Mouse (Mus musculus) lung, adult 2 months (tissue): Measurements from ENCODE around the gene Ddx19a. TPM values are rescaled to one million over a fixed set of nuclear protein-coding genes. Genes with fewer than 3 reads are reported as not detected.
"Not testable (repeated sequence)": the region's sequence is repeated elsewhere in the genome, so short reads cannot be mapped to it uniquely, and the experiment has no call there.

Experiments used
- DNase-seq: peaks from one replicate; pipeline ENCODE4 v3.0.0; 2022
- H3K4me1 ChIP-seq: fragments of 200-500 bp; 2 replicates; pipeline ENCODE4 v1.6.1; 2011; ENCODE audit warnings: low read length; ENCODE audit not compliant: control insufficient read depth, insufficient read depth
- H3K4me3 ChIP-seq: fragments of 200-500 bp; replicated peaks from 2 replicates; pipeline ENCODE3; 2011; ENCODE audit warnings: low read depth, mild to moderate bottlenecking, control low read depth, low read length; ENCODE audit errors: extremely low read depth
- CTCF ChIP-seq: fragments of 200-500 bp; IDR thresholded peaks from 2 replicates; pipeline ENCODE4 v1.5.1; 2011; ENCODE audit warnings: mild to moderate bottlenecking, low read length, control low read depth; ENCODE audit not compliant: insufficient read depth
- POLR2A ChIP-seq: fragments of 200-500 bp; IDR thresholded peaks from 2 replicates; pipeline ENCODE4 v1.6.1; 2011; ENCODE audit warnings: low read depth, mild to moderate bottlenecking, control low read depth, low read length, borderline replicate concordance; ENCODE audit errors: extremely low read depth
- WGBS: fragments of 180-500 bp; shearing (Covaris S2); methylation state at CpG from one replicate; pipeline ENCODE4 v1.1.7; 2018; 5-methylcytosine and 5-hydroxymethylcytosine counted together
- polyA plus RNA-seq: library from polyadenylated mRNA; depleted of rRNA; stranded (reverse); fragments of >200 nt; gene quantifications from 2 replicates; pipeline ENCODE4 v1.2.3, GENCODE M21; 2012

Ddx19a gene
- polyA plus RNA-seq, 1 experiment = 21.0 TPM

- no peak for DNase-seq
- no peaks in the 10 kb centered on the region for H3K4me1 ChIP-seq
- 36% methylated on average over 4 of the region's 4 CpGs for WGBS
- TF ChIP-seq CTCF (no peak), POLR2A (no peak)
- H3K4me3 ChIP-seq = no peak overlapping the region
These were observed 32.0 kb upstream of the Ddx19a start for GRCm38 (mm10) chr8:111029589-111029988.

DNA sequence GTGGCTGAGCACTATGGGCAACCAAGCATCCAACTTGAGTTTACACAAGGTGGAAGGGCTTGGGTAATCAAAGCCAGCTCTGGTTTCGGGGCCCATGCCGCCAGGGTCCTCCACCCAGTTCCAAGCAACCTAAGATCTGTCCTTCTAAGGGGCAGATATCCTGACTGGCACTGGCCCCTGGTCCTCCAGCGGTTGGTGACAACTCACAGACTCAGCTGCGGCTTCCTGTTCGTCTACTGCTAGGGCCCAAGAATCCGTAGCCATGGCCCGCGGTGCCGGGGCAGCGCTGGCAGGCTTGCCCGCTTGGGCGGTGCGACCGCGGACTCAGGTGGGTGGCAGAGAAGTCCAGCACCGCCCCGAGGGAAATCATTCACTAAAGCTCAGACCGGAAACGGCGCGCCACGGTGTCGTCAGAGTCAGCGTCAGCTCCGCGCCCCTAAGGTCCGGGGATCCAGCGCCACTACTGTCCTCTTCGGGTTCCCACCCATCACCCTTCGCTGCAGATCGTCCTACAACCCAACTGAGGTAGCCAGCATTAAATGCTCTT is 29.9 kb upstream of the Ddx19a start:
- WGBS = 1% methylated on average over 31 of the region's 31 CpGs
- DNase-seq = peak; percentile 87
- TF ChIP-seq CTCF (no peak), POLR2A (peak; percentile 72)
- Histone ChIP-seq H3K4me3 (peak overlapping the region; percentile 80), H3K4me1 (no peaks in the 10 kb centered on the region)

DNA sequence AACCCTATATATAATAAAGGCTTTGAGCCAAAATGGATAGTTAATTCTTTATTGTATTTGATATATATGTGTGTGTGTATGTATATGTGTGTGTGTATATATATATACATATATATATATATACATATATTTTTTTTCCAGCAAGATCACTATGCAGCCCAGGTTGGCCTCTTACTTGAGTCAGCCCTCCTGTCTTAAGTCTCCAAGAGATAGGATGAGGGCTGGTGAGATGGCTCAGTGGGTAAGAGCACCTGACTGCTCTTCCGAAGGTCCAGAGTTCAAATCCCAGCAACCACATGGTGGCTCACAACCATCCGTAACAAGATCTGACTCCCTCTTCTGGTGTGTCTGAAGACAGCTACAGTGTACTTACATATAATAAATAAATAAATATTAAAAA is 29.0 kb upstream of the Ddx19a start:
- H3K4me3 ChIP-seq, DNase-seq, H3K4me1 ChIP-seq: not testable (repeated sequence)
- 84% methylated on average over 2 of the region's 2 CpGs for WGBS

GRCm38 (mm10) chr8:111010230-111010991 is 12.8 kb upstream of the Ddx19a start:
- not testable (repeated sequence) for H3K4me3 ChIP-seq, DNase-seq, H3K4me1 ChIP-seq
- 68% methylated on average over 9 of the region's 10 CpGs for WGBS

DNA sequence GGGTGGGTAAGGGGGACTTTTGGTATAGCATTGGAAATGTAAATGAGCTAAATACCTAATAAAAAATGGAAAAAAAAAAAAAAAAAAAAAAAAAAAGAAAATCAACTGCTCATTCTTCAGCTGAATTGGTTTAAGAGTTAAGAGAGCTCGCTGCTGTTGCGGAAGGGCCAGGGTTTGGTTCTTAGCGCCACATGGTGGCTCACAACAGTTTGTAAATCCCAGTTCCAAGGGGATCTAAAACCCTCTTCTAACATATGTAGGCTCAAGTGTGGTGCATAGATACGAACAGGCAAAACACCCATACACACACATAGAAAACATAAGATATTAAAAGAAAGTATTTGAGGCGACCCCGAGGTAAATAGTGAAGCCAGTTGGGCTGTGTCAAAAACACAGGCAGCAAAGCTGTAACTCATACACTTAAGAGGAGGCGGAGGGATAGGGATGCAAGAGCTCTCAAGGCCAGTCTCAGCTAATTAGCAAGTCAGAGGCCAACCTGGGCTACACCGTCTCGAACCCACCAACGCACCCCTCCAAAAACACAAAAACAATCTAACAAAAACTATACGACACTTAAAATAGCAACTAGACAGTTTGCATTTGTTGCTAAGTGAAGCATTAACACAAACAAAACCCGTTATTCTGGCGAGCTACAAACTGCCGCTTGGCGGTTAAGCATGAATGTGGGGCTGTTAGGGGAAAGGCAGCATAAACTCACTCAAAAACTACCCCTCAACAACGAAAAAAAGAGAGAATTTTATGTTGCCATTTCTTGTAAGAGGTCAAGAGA is 764 bp downstream of the Ddx19a start:
- no peak for DNase-seq
- Histone ChIP-seq H3K4me3 (peak overlapping the region; percentile 77), H3K4me1 (peaks cover 5% of the 10 kb centered on the region)
- WGBS = 30% methylated on average over 16 of the region's 16 CpGs
- no peak for TF ChIP-seq CTCF
- TF ChIP-seq POLR2A = no peak

DNA sequence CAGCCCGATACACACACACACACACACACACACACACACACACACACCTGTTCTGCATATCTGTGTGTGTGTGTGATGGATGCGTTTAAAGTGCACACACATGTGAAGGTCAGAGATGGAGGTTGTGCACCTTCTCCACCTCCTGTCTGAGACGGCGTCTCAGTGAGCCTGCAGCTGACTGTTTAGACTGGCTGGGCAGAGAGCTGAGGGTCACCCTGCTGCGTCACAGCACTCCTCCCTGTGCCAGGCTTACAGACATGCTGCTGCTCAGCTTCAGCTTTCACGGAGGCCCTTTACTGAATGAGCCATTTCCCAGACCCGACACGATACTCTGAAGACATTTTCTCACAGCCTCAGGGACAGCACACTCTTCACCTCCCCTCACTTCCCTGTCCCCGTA is 7.6 kb downstream of the Ddx19a start:
- no peaks in the 10 kb centered on the region for H3K4me1 ChIP-seq
- TF ChIP-seq CTCF (no peak), POLR2A (no peak)
- no peak for DNase-seq
- H3K4me3 ChIP-seq = no peak overlapping the region
- WGBS = 71% methylated on average over 9 of the region's 9 CpGs

DNA sequence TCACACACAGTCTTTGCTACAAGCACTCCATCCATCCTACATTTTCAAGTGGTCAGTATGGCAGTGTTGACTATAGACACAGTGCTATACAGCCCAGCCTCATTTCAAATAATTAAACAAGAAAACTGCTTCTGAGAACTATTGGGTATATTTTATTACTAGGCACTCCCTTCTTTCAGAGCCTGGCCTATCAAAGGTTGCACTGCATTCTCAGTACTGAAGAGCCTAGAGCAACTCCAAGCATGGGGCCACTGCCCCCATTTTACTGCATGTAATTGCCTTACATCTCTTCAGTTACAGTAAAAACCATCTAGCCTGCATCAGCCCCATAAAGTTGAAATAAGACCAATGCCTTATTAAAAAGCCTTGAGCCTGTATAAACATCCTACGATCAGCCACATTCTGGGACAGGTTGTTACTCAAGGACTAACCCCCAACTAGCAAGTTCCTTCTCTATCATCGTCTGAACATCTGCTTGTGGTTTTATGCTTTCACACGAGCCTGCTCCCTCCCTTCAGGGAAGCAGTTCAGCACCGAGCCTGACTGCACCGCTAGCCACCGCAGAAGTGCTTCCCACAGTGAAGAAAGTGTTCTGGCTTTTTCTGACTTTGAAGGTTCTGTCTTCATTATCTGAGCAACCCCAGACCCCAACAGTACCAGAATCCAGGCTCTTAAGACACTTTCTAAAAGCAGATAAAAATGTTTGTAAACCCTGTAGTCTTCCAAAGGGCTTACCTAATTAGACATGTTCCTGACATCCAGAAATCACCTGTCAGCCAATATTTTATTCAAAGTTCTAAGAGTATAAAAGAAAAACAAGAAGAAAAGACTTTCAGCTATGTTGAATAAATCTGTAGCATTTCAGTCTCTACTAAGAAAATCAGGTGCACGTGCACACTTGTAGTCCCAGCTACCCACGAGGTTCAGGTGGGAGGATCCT is 9.5 kb downstream of the Ddx19a start:
- TF ChIP-seq CTCF (no peak), POLR2A (no peak)
- no peak for DNase-seq
- Histone ChIP-seq H3K4me3 (no peak overlapping the region), H3K4me1 (no peaks in the 10 kb centered on the region)
- WGBS = 78% methylated on average over 8 of the region's 8 CpGs

DNA sequence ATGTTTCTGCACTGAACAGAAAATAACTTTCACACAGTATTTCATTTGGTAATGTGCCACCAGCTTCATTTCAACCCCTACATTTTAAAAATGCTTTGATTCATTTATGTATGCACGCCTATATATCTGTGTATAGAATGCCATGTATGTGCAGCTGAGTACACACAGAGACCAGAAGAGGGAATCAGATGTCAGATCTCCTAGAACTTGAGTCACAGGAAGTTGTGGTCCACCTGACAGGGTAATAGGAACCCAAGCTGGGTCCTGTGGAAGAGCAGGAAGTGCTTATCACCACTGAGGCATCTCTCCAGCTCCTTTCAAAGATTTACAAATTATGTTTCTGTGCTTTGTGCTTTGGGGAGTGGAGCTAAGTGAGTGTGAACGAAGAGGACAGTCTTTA is 16.3 kb downstream of the Ddx19a start:
- H3K4me3 ChIP-seq = no peak overlapping the region
- TF ChIP-seq POLR2A = no peak
- no peak for TF ChIP-seq CTCF
- no peak for DNase-seq
- WGBS = 71% methylated on average over 2 of the region's 2 CpGs
- H3K4me1 ChIP-seq = no peaks in the 10 kb centered on the region

DNA sequence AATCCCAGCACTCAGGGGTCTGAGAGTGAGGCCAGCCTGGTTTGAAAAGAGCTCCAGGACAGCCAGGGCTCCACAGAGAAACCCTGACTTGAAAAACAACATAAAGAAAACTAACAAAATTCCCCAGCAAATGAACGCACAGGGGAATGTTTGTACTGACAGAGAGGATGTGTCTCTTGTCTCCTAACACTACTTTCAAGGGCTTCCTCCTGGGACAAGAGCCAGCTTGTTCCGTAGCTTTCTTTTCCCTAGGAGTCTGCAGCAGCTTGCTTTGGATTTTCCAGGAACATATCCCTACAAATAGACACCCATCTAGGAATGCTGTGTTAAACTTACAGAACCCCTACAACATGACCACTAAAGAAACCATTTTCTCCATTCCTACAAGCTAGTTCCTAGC is 19.6 kb downstream of the Ddx19a start:
- DNase-seq, H3K4me1 ChIP-seq, H3K4me3 ChIP-seq: not testable (repeated sequence)
- WGBS = 55% methylated on average over 2 of the region's 2 CpGs

DNA sequence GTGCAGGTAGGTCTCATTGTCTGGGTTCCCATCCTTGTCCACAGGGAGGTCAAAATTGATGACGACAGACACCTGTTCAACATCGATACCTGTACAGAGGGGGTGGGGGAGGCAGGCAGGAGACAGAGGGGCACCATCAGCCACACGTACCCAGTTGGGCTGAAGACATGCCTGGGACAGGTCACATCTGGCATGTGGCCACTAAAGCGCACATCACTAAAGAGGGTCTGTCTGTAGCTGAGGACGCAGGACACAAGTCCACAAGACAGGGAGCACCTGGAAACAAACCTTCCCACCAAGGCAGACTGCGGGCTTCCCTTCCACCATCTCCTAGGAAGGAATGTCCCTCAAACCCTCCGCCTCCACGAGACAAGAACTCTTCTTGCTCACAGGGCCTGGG is 21.1 kb downstream of the Ddx19a start:
- H3K4me1 ChIP-seq, H3K4me3 ChIP-seq, DNase-seq: not testable (repeated sequence)
- WGBS = 92% methylated on average over 8 of the region's 8 CpGs
